Mouse (Mus musculus) heart, embryonic 15.5 days (tissue): Measurements from ENCODE around the gene Kirrel3. TPM values are rescaled to one million over a fixed set of nuclear protein-coding genes. Genes with fewer than 3 reads are reported as not detected.

ENCODE experiments used
- ATAC-seq: fragments of 200-750 bp; cut with Nextera tagmentation; replicated peaks from 2 replicates; pipeline ENCODE4 v1.8.0; 2017; ENCODE audit warnings: low read depth, moderate TSS enrichment; ENCODE audit not compliant: insufficient number of reproducible peaks, insufficient read depth, low FRiP score
- H3K27ac ChIP-seq: fragments of 300-500 bp; sonication (generic); 2 replicates; pipeline ENCODE4 v1.5.1; 2015; ENCODE audit warnings: mild to moderate bottlenecking, inconsistent platforms
- H3K27me3 ChIP-seq: fragments of 300-500 bp; sonication (generic); 2 replicates; pipeline ENCODE4 v1.6.1; 2015; ENCODE audit warnings: inconsistent platforms
- H3K36me3 ChIP-seq: fragments of 300-500 bp; sonication (generic); 2 replicates; pipeline ENCODE4 v1.6.1; 2015; ENCODE audit warnings: mild to moderate bottlenecking, inconsistent platforms
- H3K4me1 ChIP-seq: fragments of 300-500 bp; sonication (generic); replicated peaks from 2 replicates; pipeline ENCODE4 v1.6.1; 2015; ENCODE audit warnings: inconsistent platforms
- H3K4me2 ChIP-seq: fragments of 300-500 bp; sonication (generic); 2 replicates; pipeline ENCODE4 v1.6.1; 2015; ENCODE audit warnings: inconsistent platforms, mild to moderate bottlenecking, moderate library complexity
- H3K4me3 ChIP-seq: fragments of 300-500 bp; sonication (generic); 2 replicates; pipeline ENCODE4 v1.5.1; 2015; ENCODE audit warnings: mild to moderate bottlenecking, inconsistent platforms
- H3K9ac ChIP-seq: fragments of 300-500 bp; sonication (generic); 2 replicates; pipeline ENCODE4 v1.6.1; 2015; ENCODE audit warnings: mild to moderate bottlenecking, inconsistent platforms
- H3K9me3 ChIP-seq: fragments of 300-500 bp; sonication (generic); replicated peaks from 2 replicates; pipeline ENCODE4 v1.6.1; 2016; ENCODE audit warnings: inconsistent platforms
- WGBS: fragments of 180-500 bp; shearing (Covaris S2); methylation state at CpG from one replicate; pipeline ENCODE4 v1.1.7; 2015; ENCODE audit warnings: mixed read lengths; 5-methylcytosine and 5-hydroxymethylcytosine counted together
- polyA plus RNA-seq: library from polyadenylated mRNA; unstranded; fragments of >200 nt; fragmentation: Nextera tagmentation; extraction: Ambion mirVana; gene quantifications from 2 replicates; pipeline ENCODE4 v1.2.1, GENCODE M21; 2015

The Kirrel3 gene
- polyA plus RNA-seq, 1 experiment from 2014 or later, result 1.2 TPM

DNA sequence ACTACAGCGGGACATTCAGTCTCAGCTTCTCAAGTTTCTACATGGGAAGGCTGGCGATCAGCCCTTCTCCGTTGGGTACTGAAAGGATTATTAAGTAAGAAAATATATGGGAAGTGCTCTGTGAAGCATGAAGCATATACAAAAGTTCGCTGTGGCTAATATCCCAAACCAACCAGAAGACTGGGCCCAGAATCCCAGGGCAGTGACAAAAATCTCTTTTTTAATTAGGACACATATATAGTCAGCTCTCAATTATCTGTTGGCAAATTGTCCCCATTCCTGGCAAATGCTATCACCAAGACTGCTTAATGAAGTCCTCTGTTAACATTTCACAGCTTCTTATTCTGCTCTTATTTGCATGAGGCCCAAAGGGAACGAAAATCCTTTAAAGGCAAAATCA lies 439.9 kb downstream of the Kirrel3 start:
- 68% methylated on average over 5 of the region's 5 CpGs for WGBS
- Histone ChIP-seq H3K4me2 (no peak overlapping the region), H3K27me3 (no peaks in the 10 kb centered on the region), H3K36me3 (no peaks in the 10 kb centered on the region), H3K9me3 (no peaks in the 10 kb centered on the region), H3K27ac (no peak overlapping the region), H3K4me1 (no peaks in the 10 kb centered on the region), H3K4me3 (no peak overlapping the region), H3K9ac (no peak overlapping the region)
- ATAC-seq, result no peak

DNA sequence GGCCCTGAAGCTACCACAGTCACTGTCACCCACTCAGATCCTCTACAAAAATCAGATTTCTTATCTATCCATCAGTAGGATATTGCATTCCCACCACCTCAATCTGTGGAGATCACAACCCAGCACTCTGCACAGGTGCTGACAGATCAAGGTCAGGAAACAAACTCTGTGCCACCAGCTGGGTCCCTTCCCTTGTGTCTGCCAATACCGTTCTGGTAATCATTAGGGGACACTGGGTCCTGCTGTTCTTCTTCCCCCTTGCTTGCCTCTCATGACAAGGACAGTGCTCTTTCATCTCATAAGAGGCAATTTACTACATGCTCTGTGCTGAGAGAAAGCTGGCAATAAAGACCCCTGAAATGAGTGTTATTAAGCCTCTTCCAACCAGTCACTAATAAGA lies 444.7 kb downstream of the Kirrel3 start:
- Histone ChIP-seq H3K27me3 (no peaks in the 10 kb centered on the region), H3K27ac (no peak overlapping the region), H3K4me3 (no peak overlapping the region), H3K9ac (no peak overlapping the region), H3K36me3 (no peaks in the 10 kb centered on the region), H3K4me1 (no peaks in the 10 kb centered on the region), H3K9me3 (no peaks in the 10 kb centered on the region), H3K4me2 (no peak overlapping the region)
- no peak for ATAC-seq
- WGBS, result 62% methylated on average over 1 of the region's 1 CpGs

DNA sequence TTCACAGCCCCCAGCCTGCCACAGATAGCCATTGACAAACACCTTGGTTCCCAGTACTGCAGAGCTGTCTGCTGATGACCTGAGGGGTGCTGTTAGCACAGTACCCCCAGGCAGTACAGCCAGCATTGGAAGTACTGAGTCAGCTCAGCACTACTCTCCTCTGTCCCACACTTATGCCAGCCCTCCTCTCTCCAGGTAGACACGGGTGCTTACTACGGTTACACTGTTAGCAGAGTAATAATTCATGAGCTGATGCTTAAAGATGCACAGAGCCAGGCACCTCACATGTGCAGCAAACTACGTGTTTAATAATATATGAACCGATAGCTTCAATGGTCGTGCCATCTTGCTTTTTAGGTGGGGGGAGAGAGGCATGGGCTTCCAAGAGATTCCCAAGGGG lies 452.4 kb downstream of the Kirrel3 start:
- no peak overlapping the region for H3K27ac ChIP-seq
- H3K4me3 ChIP-seq, result no peak overlapping the region
- H3K4me1 ChIP-seq, result no peaks in the 10 kb centered on the region
- H3K9ac ChIP-seq, result no peak overlapping the region
- ATAC-seq, result no peak
- no peaks in the 10 kb centered on the region for H3K27me3 ChIP-seq
- H3K36me3 ChIP-seq, result no peaks in the 10 kb centered on the region
- WGBS, result 81% methylated on average over 5 of the region's 5 CpGs
- no peak overlapping the region for H3K4me2 ChIP-seq
- H3K9me3 ChIP-seq, result no peaks in the 10 kb centered on the region

DNA sequence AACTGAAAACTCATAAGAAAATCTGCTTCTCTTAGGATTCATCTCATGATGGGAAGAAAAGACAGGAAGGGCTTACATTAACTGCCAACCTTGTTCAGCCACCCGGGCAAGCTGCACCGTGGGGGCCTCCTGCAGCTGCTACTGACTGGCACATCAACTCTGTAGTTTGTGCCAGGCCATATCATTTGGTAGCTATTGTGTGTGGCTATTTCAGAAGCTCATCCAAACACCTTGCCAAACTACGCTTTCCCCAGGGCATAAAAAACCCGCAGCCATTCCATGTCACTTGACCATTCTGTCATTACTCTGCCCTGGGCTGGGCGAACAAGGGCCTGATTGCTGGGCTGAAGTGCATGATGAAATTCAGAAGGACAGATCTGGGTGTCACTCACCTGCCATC lies 453.9 kb downstream of the Kirrel3 start:
- Histone ChIP-seq H3K36me3 (no peaks in the 10 kb centered on the region), H3K27ac (no peak overlapping the region), H3K4me3 (no peak overlapping the region), H3K4me1 (no peaks in the 10 kb centered on the region), H3K9ac (no peak overlapping the region), H3K4me2 (no peak overlapping the region), H3K27me3 (no peaks in the 10 kb centered on the region), H3K9me3 (no peaks in the 10 kb centered on the region)
- WGBS, result 80% methylated on average over 5 of the region's 5 CpGs
- ATAC-seq, result no peak

DNA sequence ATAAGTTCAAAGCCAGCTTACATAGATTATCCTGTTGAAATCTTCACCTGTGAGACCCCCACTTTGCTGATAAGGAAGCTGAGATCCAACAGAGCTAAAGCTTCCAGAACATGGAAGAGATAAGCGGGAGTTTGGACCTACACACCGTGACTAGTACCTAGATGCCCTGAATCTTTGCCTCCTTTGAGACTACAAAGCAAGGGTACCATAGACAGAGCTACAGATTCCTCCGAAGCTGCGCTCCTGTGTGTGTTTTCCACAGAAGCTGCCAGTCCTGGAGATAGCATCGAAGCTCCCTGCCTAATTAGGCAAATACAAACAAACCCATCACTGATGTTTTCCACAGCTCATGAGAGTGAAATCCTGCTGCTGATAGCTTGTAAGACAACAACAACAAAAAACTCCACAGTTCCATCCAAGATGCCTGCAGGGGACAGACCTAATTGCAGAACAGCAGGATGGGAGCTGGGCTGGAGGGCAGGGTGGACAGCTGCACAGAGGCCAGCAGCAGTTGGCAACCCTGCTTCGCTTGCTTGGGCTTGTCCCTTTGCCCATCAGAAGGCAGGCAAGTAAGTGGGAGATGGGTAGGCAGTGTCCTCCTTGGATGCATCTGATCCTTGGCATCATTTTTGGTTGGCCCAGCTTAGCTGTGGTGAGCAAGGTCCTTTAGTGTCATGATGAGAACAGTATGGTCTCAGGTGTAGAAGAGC lies 456.6 kb downstream of the Kirrel3 start:
- Histone ChIP-seq H3K4me2 (no peak overlapping the region), H3K4me3 (no peak overlapping the region), H3K9ac (no peak overlapping the region), H3K36me3 (no peaks in the 10 kb centered on the region), H3K27ac (no peak overlapping the region), H3K27me3 (no peaks in the 10 kb centered on the region), H3K4me1 (no peaks in the 10 kb centered on the region), H3K9me3 (no peaks in the 10 kb centered on the region)
- 63% methylated on average over 6 of the region's 6 CpGs for WGBS
- no peak for ATAC-seq

DNA sequence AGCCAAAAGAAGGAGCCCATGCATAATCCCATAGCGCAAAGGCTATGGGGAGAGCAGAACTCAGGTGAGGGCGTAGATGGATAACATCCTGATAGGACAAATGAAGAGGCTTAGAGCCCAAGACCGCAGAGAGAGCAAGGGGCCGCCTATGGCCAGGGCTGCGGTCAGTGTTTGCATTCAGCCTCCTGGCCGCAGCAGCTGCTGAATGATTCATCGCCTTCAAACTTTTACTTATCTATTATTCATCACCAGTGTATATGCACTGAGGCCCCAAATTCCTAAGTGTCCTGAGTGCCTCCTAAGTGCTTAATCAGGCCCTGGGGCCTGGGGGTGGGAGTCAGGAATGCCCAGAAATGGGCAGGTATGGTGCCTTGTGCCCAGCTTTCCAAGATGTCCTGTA lies 457.3 kb downstream of the Kirrel3 start:
- no peak overlapping the region for H3K4me2 ChIP-seq
- H3K4me3 ChIP-seq, result no peak overlapping the region
- H3K36me3 ChIP-seq, result no peaks in the 10 kb centered on the region
- H3K9ac ChIP-seq, result no peak overlapping the region
- H3K27me3 ChIP-seq, result no peaks in the 10 kb centered on the region
- no peaks in the 10 kb centered on the region for H3K4me1 ChIP-seq
- H3K27ac ChIP-seq, result no peak overlapping the region
- no peak for ATAC-seq
- WGBS, result 67% methylated on average over 7 of the region's 7 CpGs
- no peaks in the 10 kb centered on the region for H3K9me3 ChIP-seq

DNA sequence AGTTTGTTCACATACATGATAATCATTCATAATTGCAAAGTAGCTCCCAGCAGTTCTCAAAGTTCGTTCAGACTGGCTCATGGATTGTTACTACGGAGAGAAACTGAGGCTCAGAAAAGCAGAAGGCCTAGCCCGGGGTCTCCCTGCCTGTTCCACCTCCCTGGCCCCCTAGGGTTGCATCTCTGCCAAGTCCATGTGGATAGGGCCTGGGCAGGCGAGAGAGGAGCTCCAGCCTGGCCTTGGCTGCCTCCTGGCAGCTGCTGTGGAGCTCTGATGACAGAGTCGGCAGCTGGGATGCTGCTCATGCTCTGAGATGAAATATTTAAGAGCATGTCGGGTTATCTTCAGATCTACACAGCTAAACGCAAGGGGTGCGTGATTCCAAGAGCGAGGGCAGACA lies 459.6 kb downstream of the Kirrel3 start:
- Histone ChIP-seq H3K4me3 (no peak overlapping the region), H3K9me3 (no peaks in the 10 kb centered on the region), H3K27ac (no peak overlapping the region), H3K9ac (no peak overlapping the region), H3K4me2 (no peak overlapping the region), H3K36me3 (no peaks in the 10 kb centered on the region), H3K27me3 (no peaks in the 10 kb centered on the region), H3K4me1 (no peaks in the 10 kb centered on the region)
- 60% methylated on average over 9 of the region's 9 CpGs for WGBS
- no peak for ATAC-seq

DNA sequence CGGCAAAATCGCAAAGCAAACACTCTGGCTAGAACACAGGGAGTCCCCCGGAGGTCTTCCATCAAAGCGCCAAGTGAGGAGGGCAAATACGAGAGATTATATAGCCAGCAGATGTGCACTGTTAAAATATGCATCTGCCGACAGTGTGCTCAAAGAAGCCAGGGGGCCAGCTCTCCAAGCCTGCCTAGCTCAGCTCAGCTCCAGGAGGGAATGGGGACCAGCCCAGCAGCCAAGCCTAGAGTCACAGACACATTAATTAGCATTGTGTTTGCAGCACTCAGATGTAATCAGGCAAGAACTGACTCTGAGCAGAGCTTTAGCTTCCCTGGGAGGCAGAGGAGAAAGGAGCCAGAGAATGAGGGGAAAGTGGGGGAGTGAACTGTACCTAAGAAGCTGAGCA lies 461.6 kb downstream of the Kirrel3 start:
- H3K4me2 ChIP-seq, result no peak overlapping the region
- H3K27me3 ChIP-seq, result no peaks in the 10 kb centered on the region
- no peak for ATAC-seq
- H3K4me1 ChIP-seq, result no peaks in the 10 kb centered on the region
- H3K27ac ChIP-seq, result no peak overlapping the region
- H3K9ac ChIP-seq, result no peak overlapping the region
- 35% methylated on average over 6 of the region's 6 CpGs for whole genome bisulfite sequencing
- no peak overlapping the region for H3K4me3 ChIP-seq
- no peaks in the 10 kb centered on the region for H3K9me3 ChIP-seq
- no peaks in the 10 kb centered on the region for H3K36me3 ChIP-seq

DNA sequence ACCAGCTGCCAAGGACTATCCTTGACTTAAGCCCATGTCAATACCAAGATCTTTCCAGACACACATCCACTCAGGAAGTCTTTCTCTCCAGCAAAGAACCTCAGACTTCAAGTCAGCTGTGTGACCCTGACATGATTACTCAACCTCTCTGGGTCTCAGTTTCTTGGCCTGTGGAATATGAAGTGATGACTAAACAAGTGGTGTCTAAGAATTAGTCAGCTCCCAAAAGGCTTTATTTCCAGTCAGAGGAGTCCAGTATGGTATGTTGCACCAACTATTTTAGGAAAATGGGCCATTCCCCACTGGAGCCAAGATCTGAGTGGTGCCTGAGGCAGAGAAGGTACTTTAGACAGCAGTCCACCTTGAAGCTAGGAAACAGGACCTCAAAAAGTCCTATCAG lies 462.0 kb downstream of the Kirrel3 start:
- Histone ChIP-seq H3K9me3 (no peaks in the 10 kb centered on the region), H3K27me3 (no peaks in the 10 kb centered on the region), H3K4me3 (no peak overlapping the region), H3K4me2 (no peak overlapping the region), H3K4me1 (no peaks in the 10 kb centered on the region), H3K27ac (no peak overlapping the region), H3K36me3 (no peaks in the 10 kb centered on the region), H3K9ac (no peak overlapping the region)
- ATAC-seq, result no peak

DNA sequence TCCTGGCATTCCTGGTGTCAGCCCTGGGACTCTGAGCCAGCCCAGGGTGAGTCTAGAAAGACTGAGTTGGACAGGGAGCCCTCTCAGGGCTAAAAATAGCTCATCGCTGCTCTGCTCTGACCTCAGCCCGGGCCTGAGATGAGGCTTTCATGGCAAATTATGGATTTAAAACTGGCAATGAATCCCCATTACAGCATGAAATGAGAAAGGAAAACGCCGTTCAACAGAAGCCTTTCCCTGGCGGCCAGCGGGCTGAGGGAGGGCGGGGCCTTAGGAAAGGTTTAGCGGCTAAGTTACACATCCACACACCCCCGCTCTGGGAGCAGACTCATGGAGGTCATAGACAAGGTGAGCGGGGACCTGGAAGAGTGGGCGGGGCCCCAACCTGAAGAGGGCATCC lies 467.7 kb downstream of the Kirrel3 start:
- Histone ChIP-seq H3K4me1 (peaks cover 11% of the 10 kb centered on the region), H3K4me2 (peak overlapping the region; percentile 32; the same call in 1 of the 2 replicates), H3K27ac (peak overlapping the region; percentile 81), H3K36me3 (no peaks in the 10 kb centered on the region), H3K9me3 (no peaks in the 10 kb centered on the region), H3K4me3 (no peak overlapping the region), H3K27me3 (no peaks in the 10 kb centered on the region), H3K9ac (no peak overlapping the region)
- ATAC-seq, result peak; percentile 61; the same call in 1 of the 2 replicates
- WGBS, result 45% methylated on average over 11 of the region's 11 CpGs

DNA sequence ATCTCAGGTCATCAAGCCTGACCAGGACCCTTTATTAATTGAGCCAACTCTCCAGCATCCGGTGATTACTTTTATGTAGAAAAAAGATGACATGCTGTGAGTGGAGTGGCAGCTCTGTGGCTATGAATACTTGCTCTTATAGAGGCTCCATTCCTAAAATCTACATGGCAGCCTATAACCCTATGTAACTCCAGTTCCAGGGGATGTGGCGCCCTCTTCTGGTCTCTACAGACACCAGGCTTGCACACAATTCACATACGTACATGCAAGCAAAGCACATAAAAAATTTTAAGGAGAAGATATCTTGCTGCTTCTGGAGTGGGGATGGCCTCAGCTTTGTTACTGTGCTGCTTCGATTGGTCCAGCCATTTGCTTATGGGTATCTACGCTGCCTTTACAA lies 468.5 kb downstream of the Kirrel3 start:
- H3K4me2 ChIP-seq, result no peak overlapping the region
- no peak overlapping the region for H3K9ac ChIP-seq
- ATAC-seq, result no peak
- H3K9me3 ChIP-seq, result no peaks in the 10 kb centered on the region
- H3K27ac ChIP-seq, result no peak overlapping the region
- H3K36me3 ChIP-seq, result no peaks in the 10 kb centered on the region
- H3K4me3 ChIP-seq, result no peak overlapping the region
- H3K27me3 ChIP-seq, result no peaks in the 10 kb centered on the region
- 69% methylated on average over 5 of the region's 5 CpGs for WGBS
- peaks cover 11% of the 10 kb centered on the region for H3K4me1 ChIP-seq

DNA sequence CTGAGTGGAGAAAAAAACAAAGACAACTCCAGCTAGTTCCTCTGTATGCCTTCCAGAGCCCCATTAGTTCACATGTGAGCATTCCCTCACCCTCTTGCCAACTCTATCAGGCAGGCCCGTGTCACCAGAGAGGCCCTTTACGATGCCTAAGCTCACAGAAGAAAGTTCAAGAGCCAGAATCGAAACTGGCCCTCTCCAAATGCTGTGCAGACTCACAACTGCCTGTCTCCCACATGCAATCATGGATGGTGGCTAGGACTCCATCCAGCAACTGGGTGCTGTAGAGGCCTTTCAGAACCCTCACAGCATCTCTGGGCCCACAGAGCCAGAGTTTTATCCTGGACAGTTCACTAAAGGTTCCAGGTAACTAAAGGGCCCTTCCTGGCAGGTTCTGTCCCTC lies 470.8 kb downstream of the Kirrel3 start:
- 66% methylated on average over 3 of the region's 3 CpGs for WGBS

More for the DNA sequence above, 470.8 kb downstream of the Kirrel3 start:
- Histone ChIP-seq H3K36me3 (no peaks in the 10 kb centered on the region), H3K9ac (no peak overlapping the region), H3K27ac (no peak overlapping the region), H3K4me3 (no peak overlapping the region), H3K27me3 (no peaks in the 10 kb centered on the region), H3K9me3 (no peaks in the 10 kb centered on the region), H3K4me2 (no peak overlapping the region), H3K4me1 (peaks cover 11% of the 10 kb centered on the region)
- ATAC-seq, result no peak
